Mouse (Mus musculus): Measurements from ENCODE around the gene Hps4.

Hps4 gene

DNA sequence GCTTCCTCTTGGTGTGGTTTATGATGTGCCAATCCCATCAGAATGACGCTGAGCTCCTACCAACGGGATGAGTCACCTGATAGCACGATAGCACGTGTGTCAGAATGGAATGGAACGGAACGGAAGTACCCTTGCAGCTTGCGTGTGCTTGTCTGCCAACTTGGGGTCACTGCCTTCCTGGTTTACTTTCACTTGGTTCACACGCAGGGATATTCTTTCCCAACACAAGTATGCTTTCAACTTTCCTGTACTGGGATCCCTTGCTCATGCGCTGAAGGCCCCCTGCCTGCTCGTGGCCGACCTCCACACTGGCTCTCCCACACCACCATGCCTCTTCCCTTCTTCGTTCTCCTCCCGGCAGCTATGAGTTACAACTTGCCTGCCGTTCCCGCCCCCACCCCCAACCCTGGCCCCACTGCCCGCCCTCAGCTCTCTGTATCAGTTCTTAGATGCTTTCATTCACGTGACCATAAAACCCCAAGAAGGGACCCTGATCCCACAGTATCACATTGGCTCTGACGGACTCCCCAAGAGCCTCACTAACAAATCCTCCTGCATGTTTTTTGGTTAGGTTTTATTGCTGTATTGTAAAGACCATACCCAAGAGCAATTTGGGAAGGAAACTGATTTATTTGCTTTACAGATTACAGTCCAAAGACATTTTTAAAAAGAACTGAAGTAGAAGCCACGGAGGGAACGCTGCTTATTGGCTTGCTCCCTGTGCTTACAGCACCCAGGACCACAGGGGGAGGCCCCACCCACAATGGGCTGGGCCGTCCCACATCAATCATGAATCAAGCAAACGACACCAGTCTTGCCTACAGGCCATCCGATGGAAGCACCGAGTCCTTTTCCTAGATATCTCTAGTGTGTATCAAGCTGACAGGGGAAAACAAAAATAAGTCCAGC, 18.0 kb upstream of the Hps4 start:
- DNase-seq (ENCODE audit: low spot score) = peak; percentile 58

- DNase-seq (ENCODE audit: low spot score) = peak; percentile 95
Observed at GRCm38 (mm10) chr5:112325546-112326445, 17.1 kb upstream of the Hps4 start, which contains the start of gene Tfip11. Gene Tfip11 (plus strand): TSS chr5:112326358.

DNA sequence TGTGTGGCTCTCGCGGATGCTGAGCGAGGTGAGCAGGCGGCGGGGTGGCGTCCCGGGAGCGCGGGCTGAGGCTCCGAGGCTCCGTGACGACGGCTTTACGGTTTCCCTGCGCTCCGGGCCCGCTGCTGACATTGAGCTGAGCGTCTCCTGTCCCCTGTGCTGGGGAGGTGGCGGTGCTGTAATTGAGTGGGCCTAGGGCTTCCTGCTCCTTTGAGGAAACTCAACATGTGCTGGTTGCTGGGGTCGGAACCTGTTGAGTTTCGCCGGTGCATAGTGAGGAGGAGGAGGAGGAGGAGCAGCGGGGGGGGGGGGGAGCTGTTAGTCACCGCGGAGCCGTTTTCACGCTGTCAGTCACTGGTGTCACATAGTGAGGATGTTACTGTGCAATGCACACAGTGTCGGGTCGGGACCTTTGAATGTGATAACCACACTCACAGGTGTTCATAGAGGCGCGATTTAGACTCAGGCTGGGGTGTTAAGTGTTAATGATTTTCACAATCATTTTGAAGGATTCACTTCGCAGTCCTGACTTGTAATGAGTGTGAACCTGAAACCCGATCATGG, 16.4 kb upstream of the Hps4 start:
- DNase-seq (ENCODE audit: low spot score) = no peak

DNA sequence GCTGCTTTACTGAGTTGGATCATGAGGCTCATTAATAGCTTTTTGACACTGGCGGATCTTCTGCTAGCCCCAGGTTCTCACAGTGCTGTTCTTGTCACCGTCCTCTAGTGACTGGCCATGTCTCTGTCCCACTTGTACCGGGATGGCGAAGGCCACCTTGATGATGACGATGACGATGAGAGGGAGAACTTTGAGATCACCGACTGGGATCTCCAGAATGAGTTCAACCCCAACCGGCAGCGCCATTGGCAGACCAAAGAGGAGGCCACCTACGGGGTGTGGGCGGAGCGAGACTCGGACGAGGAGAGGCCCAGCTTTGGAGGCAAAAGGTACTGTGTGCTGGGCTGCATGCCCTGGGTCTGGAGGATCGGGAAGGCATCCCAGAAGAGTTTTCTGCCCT, 15.0 kb upstream of the Hps4 start:
- DNase-seq (ENCODE audit: low spot score) = no peak

- DNase-seq (ENCODE audit: low spot score) = no peak
Observed at GRCm38 (mm10) chr5:112329805-112330564, 12.9 kb upstream of the Hps4 start.

DNA sequence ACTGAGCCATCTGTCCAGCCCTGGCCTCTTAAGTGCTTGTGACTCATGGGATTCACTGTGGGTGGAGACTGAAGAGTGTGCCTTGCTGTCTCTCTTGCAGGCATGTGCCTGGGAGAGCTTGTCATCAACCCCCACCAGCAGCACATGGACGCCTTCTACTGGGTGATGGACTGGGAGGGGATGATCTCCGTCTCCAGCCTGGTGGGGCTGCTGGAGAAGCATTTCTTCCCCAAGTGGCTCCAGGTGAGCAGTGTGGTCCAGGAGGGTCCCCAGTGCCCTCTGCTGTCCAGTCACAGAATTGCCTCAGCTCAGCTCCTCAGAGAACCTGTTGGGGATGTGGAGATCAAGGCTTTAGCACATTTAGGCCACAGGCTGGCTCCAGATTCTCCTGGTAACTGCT, 7.4 kb upstream of the Hps4 start:
- DNase-seq (ENCODE audit: low spot score) = no peak

DNA sequence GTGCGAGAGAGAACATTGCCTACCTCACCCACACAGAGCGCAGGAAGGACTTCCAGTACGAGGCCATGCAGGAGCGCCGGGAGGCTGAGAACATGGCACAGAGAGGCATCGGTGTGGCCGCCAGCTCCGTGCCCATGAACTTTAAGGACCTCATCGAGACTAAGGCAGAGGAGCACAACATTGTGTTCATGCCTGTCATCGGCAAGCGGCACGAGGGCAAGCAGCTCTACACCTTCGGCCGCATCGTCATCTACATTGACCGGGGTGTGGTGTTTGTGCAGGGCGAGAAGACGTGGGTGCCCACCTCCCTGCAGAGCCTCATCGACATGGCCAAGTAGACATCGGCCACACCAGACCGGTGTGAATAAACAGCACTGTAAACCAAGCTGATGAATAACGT, 5.9 kb upstream of the Hps4 start:
- DNase-seq (ENCODE audit: low spot score) = no peak

DNA sequence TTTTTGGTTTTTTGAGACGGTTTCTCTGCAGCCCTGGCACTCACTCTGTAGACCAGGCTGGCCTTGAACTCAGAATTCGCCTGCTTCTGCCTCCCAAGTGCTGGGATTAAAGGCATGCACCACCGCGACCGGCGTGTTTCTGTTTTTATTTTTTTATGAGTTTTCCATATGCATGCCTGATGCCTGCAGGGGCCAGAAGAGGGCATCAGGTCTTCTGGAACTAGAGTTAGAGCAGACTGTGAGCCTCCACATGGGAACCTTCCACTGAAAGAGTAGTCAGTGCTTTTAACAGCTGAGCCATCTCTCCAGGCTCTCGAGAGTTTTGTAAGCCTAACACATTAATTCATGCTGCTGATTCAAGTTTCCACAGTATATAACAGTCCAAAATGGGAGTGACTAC, 3.7 kb upstream of the Hps4 start:
- peak; percentile 48 for DNase-seq (ENCODE audit: low spot score)

DNA sequence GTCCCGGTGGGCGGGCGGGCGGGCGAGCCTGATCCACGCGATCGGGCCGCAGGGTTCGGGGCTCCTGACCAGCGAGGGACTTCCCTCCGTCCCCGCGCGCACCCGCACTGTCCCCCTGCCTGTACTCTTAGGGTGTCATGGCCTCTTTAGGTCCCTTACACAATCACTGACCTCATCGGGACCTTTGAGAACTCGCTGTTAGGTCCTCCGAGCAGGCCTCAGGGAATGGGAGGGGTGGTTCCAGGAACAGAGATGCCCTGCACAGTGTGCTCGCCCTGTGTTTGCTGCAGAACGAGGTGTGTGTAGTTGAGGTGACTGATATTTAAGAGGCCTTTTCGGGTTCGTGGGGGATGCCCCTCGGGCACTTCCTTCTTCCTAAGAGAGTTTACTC, 317 bp downstream of the Hps4 start:
- peak; percentile 63 for DNase-seq (ENCODE audit: low spot score)

- no peak for DNase-seq (ENCODE audit: low spot score)
Observed at GRCm38 (mm10) chr5:112344092-112344960, 1.4 kb downstream of the Hps4 start.

- DNase-seq (ENCODE audit: low spot score) = no peak
Observed at GRCm38 (mm10) chr5:112346211-112346965, 3.5 kb downstream of the Hps4 start.

DNA sequence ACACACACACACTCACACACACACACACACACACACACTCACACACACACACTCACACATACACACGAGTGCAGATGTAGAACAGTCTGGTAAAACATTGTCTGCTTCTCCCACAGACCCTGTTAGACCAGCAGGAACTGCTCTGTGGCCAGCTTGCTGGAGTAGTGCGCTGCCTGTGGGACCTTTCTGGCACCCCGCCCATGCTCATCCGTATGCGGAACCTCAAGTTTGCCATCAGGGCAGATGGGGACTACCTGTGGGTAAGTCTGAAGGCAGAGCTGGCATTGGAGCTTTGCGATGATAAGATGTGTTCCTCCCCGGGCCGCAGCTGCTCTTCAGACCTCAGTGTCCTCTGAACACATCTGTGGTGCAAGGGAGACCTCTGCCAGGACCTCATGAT, 6.3 kb downstream of the Hps4 start:
- DNase-seq (ENCODE audit: low spot score) = no peak

DNA sequence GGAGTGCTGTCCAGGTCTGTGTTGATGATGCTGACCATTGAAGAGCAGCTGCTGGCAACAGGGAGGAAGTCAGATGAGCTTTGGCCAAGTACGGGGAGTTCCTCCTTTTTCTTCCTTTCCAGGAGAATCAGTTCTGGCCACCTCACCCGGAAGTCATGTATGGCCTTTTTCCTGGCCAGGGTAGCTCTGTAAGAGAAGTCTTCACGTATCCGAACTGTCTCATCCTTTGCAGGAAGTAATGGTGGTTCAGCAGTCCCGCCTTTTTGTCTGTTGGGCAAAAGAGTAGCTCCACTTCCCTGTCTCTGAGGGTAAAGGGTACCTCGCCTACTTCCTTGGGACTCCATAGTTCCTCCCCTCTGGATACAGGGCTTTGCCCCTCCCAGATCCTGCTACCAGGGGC, 12.6 kb downstream of the Hps4 start:
- DNase-seq (ENCODE audit: low spot score) = no peak

GRCm38 (mm10) chr5:112355910-112356309, 13.0 kb downstream of the Hps4 start, which contains the start of gene Gm6583:
Gene Gm6583 (minus strand): TSS chr5:112356033.
- DNase-seq (ENCODE audit: low spot score) = no peak

- DNase-seq (ENCODE audit: low spot score) = no peak
Observed at GRCm38 (mm10) chr5:112356322-112356721, 13.4 kb downstream of the Hps4 start.

DNA sequence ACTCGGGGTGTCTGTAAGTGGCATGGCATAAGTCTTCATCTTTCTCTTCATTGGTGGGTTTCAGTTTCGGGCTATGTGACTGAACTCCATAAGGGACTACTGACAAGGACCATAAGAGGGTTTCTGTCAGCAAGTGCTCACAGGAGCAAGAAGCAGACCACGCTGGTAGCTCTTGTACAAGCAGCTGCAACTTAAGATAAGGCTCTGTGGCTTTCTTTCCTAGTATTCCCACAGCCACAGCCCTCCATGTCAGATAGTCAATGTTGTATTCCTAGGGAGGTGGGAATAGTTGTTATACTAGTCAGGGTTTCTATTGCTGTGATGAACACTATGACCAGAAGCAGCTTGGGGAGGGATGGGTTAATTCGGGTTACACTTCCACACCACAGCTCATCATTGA, 16.6 kb downstream of the Hps4 start:
- no peak for DNase-seq (ENCODE audit: low spot score)

GRCm38 (mm10) chr5:112360077-112360476, 17.2 kb downstream of the Hps4 start:
- DNase-seq (ENCODE audit: low spot score) = no peak

DNA sequence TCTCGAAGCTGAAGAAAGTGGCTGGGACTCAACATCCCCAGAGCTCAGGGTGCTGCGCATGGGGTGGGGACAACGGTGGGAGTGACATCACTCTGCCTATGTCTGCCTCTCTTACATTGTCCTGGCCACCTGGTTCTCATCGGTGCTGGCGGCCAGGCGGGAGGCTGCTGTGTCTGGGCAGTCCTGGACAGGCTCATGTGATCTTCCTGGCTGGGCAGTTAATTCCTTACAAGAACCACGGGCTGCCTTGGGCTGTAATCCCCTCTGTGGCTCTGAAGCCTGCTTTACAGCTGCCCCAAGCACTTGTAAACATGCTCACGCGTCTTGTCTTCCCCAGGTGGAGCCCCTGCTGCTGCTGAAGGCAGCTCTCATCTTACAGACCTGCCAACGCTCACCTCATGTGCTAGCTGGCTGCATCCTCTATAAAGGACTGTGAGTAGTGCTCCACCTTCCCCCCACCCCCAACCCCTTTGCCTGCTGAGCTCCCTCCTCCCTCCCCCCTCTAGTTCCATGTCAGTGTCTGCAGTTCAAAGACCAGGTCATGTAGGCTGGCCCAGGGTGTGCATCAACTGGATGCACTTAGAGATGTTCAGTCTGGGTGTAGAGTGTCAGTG, 21.4 kb downstream of the Hps4 start:
- no peak for DNase-seq (ENCODE audit: low spot score)

- DNase-seq (ENCODE audit: low spot score) = no peak
Observed at GRCm38 (mm10) chr5:112366879-112367278, 24.0 kb downstream of the Hps4 start.

DNA sequence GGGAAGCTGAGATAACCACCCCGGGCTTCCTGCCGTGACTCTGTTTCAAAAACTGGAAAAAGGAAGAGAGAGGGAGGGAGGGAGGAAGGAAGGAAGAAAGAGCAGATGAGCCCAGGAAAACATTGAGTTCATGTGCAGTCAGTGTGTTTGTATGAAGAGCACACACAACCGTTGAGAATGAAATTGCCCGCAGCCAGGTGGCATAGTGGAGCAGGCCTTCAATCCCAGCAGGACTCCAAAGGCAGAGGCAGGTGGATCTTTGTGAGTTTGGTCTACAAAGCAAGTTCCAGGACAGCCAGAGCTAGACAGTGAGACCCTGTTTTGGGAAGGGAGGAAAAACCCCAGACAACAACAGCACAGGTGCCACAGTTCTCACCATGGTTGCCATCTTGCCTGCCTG, 24.5 kb downstream of the Hps4 start:
- no peak for DNase-seq (ENCODE audit: low spot score)

Data from adipocyte (in vitro differentiated cells).